Mouse (Mus musculus) MEL (cell line): ENCODE data around the gene Tex10. TPM values are rescaled to one million over a fixed set of nuclear protein-coding genes. Genes with fewer than 3 reads are reported as not detected.

Experiments
- DNase-seq: peaks from one replicate; pipeline ENCODE4 v3.0.0; 2011; ENCODE audit warnings: low read depth, low spot score
- H3K27ac ChIP-seq: 2 replicates; pipeline ENCODE4 v1.5.1; 2012; ENCODE audit warnings: low read depth, mild to moderate bottlenecking, control low read depth, low read length, moderate library complexity; ENCODE audit not compliant: control insufficient read depth
- H3K27me3 ChIP-seq, 2 experiments: fragments of 150-350 bp in 1 of 2; sonication (generic) in 1 of 2; 2 replicates each; pipeline ENCODE4 v1.6.1; 2012; ENCODE audit warnings: low read length in 2 of 2, mild to moderate bottlenecking in 2 of 2, improper control_type of control experiment in 1 of 2, moderate library complexity in 1 of 2; ENCODE audit not compliant: insufficient read depth in 2 of 2, control insufficient read depth in 1 of 2
- H3K36me3 ChIP-seq, 2 experiments: 2 replicates each; pipeline ENCODE4 v1.6.1; 2012 to 2014; ENCODE audit warnings: low read length in 2 of 2, improper control_type of control experiment in 1 of 2, inconsistent platforms in 1 of 2, mild to moderate bottlenecking in 1 of 2; ENCODE audit not compliant: insufficient read depth in 2 of 2, control insufficient read depth in 1 of 2
- H3K4me1 ChIP-seq, 2 experiments: fragments of 150-350 bp in 1 of 2; sonication (generic) in 1 of 2; 2 replicates each; pipeline ENCODE4 v1.6.1; 2012; ENCODE audit warnings: low read length in 2 of 2, improper control_type of control experiment in 1 of 2, mild to moderate bottlenecking in 1 of 2; ENCODE audit not compliant: insufficient read depth in 2 of 2, control insufficient read depth in 1 of 2
- H3K4me3 ChIP-seq, 2 experiments: fragments of 150-350 bp in 1 of 2; sonication (generic) in 1 of 2; 2 replicates each; pipeline ENCODE4 v1.5.1; 2012; ENCODE audit warnings: low read depth in 2 of 2, low read length in 2 of 2, mild to moderate bottlenecking in 2 of 2, moderate library complexity in 2 of 2, control low read depth in 1 of 2, improper control_type of control experiment in 1 of 2; ENCODE audit not compliant: control insufficient read depth in 1 of 2, insufficient read depth in 1 of 2
- H3K79me2 ChIP-seq: 2 replicates; pipeline ENCODE4 v1.6.1; 2012; ENCODE audit warnings: mild to moderate bottlenecking, low read length, moderate library complexity; ENCODE audit not compliant: control insufficient read depth, poor library complexity, insufficient read depth
- H3K9ac ChIP-seq: 2 replicates; pipeline ENCODE4 v1.6.1; 2012; ENCODE audit warnings: low read depth, mild to moderate bottlenecking, control low read depth, low read length, moderate library complexity; ENCODE audit not compliant: control insufficient read depth, poor library complexity, severe bottlenecking
- H3K9me3 ChIP-seq: fragments of 150-350 bp; sonication (generic); replicated peaks from 2 replicates; pipeline ENCODE4 v1.6.1; 2012; ENCODE audit warnings: mild to moderate bottlenecking, low read length, improper control_type of control experiment, moderate library complexity; ENCODE audit not compliant: insufficient read depth
- CHD2 ChIP-seq: IDR thresholded peaks from 2 replicates; pipeline ENCODE4 v1.6.1; 2011; ENCODE audit warnings: low read length, improper control_type of control experiment
- CTCF ChIP-seq, 3 experiments: IDR thresholded peaks in 2 of 3; conservative IDR thresholded peaks in 1 of 3; 2 replicates each; pipeline ENCODE4 v1.5.1; 2011 to 2012; ENCODE audit warnings: low read length in 3 of 3, low read depth in 2 of 3, mild to moderate bottlenecking in 2 of 3, improper control_type of control experiment in 1 of 3, inconsistent platforms in 1 of 3, mixed read lengths in 1 of 3, moderate library complexity in 1 of 3; ENCODE audit not compliant: control insufficient read depth in 1 of 3, insufficient read depth in 1 of 3, poor library complexity in 1 of 3, severe bottlenecking in 1 of 3
- GATA1 ChIP-seq: IDR thresholded peaks from 2 replicates; pipeline ENCODE4 v1.6.1; 2011; ENCODE audit warnings: low read depth, low read length, improper control_type of control experiment
- MAX ChIP-seq: IDR thresholded peaks from 2 replicates; pipeline ENCODE4 v1.6.1; 2011; ENCODE audit warnings: low read length, improper control_type of control experiment
- MEF2A ChIP-seq: IDR thresholded peaks from 2 replicates; pipeline ENCODE4 v1.6.1; 2014; ENCODE audit warnings: low read depth, mild to moderate bottlenecking, inconsistent platforms, low read length, improper control_type of control experiment; ENCODE audit not compliant: poor library complexity, insufficient replicate concordance, severe bottlenecking; ENCODE audit errors: extremely low read depth
- MXI1 ChIP-seq: IDR thresholded peaks from 2 replicates; pipeline ENCODE4 v1.6.1; 2011; ENCODE audit warnings: mild to moderate bottlenecking, low read depth, low read length, improper control_type of control experiment
- MYC ChIP-seq: IDR thresholded peaks from 2 replicates; pipeline ENCODE4 v1.6.1; 2011; ENCODE audit warnings: low read depth, mild to moderate bottlenecking, low read length, improper control_type of control experiment, moderate library complexity
- NELFE ChIP-seq: IDR thresholded peaks from 2 replicates; pipeline ENCODE4 v1.6.1; 2011; ENCODE audit warnings: low read depth, low read length, improper control_type of control experiment
- SMC3 ChIP-seq: IDR thresholded peaks from 2 replicates; pipeline ENCODE4 v1.6.1; 2011; ENCODE audit warnings: low read depth, low read length, improper control_type of control experiment
- TAL1 ChIP-seq: IDR thresholded peaks from 2 replicates; pipeline ENCODE4 v1.6.1; 2012; ENCODE audit warnings: mild to moderate bottlenecking, inconsistent platforms, low read length, moderate library complexity, mixed read lengths
- TBP ChIP-seq: IDR thresholded peaks from 2 replicates; pipeline ENCODE4 v1.8.0; 2011; ENCODE audit warnings: low read depth, low read length, improper control_type of control experiment
- UBTF ChIP-seq: IDR thresholded peaks from 2 replicates; pipeline ENCODE4 v1.6.1; 2012; ENCODE audit warnings: low read depth, mild to moderate bottlenecking, inconsistent platforms, low read length, improper control_type of control experiment, moderate library complexity, borderline replicate concordance; ENCODE audit not compliant: insufficient read depth
- USF2 ChIP-seq, 2 experiments: IDR thresholded peaks; 2 replicates each; pipeline ENCODE4 v1.6.1; 2011 to 2012; ENCODE audit warnings: improper control_type of control experiment in 2 of 2, low read length in 2 of 2, borderline replicate concordance in 1 of 2, inconsistent platforms in 1 of 2, low read depth in 1 of 2, mild to moderate bottlenecking in 1 of 2; ENCODE audit not compliant: insufficient read depth in 1 of 2
- ZKSCAN1 ChIP-seq: IDR thresholded peaks from 2 replicates; pipeline ENCODE4 v1.6.1; 2012; ENCODE audit warnings: low read depth, mild to moderate bottlenecking, inconsistent platforms, low read length, improper control_type of control experiment, moderate library complexity
- polyA plus RNA-seq, 2 experiments: library from polyadenylated mRNA; stranded (reverse) in 1 of 2; unstranded in 1 of 2; fragments of >175 nt in 1 of 2; fragments of >200 nt in 1 of 2; gene quantifications; 2 replicates each; pipeline versions ENCODE4 v1.2.1 to v1.2.4; 2012; ENCODE audit warnings: low replicate concordance in 2 of 2, low read depth in 1 of 2; ENCODE audit not compliant: insufficient read length in 2 of 2, insufficient read depth in 1 of 2, missing spikeins in 1 of 2
- total RNA-seq: library from RNA; depleted of rRNA; stranded (reverse); fragments of 300-350 nt; gene quantifications from 2 replicates; pipeline ENCODE4 v1.2.3, GENCODE M21; 2012

Gene Tex10
- total and polyA plus RNA-seq, 3 experiments: 41.9 to 184 (median 51.6) TPM

GRCm38 (mm10) chr4:48481287-48481686 is 8.0 kb upstream of the Tex10 start:
- H3K4me1 ChIP-seq: no peaks in the 10 kb centered on the region
- DNase-seq: peak; percentile 56
- H3K4me3 ChIP-seq: no peak overlapping the region
- H3K9me3 ChIP-seq: no peaks in the 10 kb centered on the region
- no peaks in the 10 kb centered on the region for H3K36me3 ChIP-seq
- H3K79me2 ChIP-seq: no peaks in the 10 kb centered on the region
- H3K27me3 ChIP-seq: no peaks in the 10 kb centered on the region; a peak in 2 of 4 replicates
- peak; percentile 32 for TF ChIP-seq SMC3
- TF ChIP-seq UBTF: no peak
- 0 out of 2 replicates have a peak, but pooled peaks have one; percentile 13 for TF ChIP-seq TBP
- TF ChIP-seq MEF2A: no peak
- TF ChIP-seq NELFE: no peak
- no peak for TF ChIP-seq TAL1
- TF ChIP-seq CTCF (IDR thresholded peaks at IDR 0.05 in 2 of 3, conservative IDR thresholded peaks at IDR 0.05 in 1 of 3; ENCODE audit: control insufficient read depth in 1 of 3, insufficient read depth in 1 of 3, low read depth in 2 of 3, low read length in 3 of 3, poor library complexity in 1 of 3, severe bottlenecking in 1 of 3): peak; percentile 24 to 46 (median 40); a peak in 5 of 6 replicates
- H3K9ac ChIP-seq: no peak overlapping the region
- H3K27ac ChIP-seq: no peak overlapping the region

- no peaks in the 10 kb centered on the region for H3K9me3 ChIP-seq
- peak overlapping the region; percentile 36 for H3K9ac ChIP-seq
- no peak for DNase-seq
- H3K27ac ChIP-seq: no peak overlapping the region
- peaks cover 13 to 19% of the 10 kb centered on the region in 2 experiments for H3K36me3 ChIP-seq
- H3K4me1 ChIP-seq: peaks cover 5 to 10% of the 10 kb centered on the region in 2 experiments; a peak in 3 of 4 replicates
- H3K27me3 ChIP-seq: no peaks in the 10 kb centered on the region; a peak in 1 of 4 replicates
- H3K4me3 ChIP-seq: peak overlapping the region; percentile 81 to 100
- TF ChIP-seq MAX: no peak
- TF ChIP-seq CHD2: no peak
- peaks cover 31% of the 10 kb centered on the region for H3K79me2 ChIP-seq
Measured at GRCm38 (mm10) chr4:48473651-48474011, 372 bp upstream of the Tex10 start.

- peak overlapping the region; percentile 53 for H3K27ac ChIP-seq
- TF ChIP-seq MYC (0 out of 2 replicates have a peak, but pooled peaks have one; percentile 12), MXI1 (peak; percentile 74), TBP (0 out of 2 replicates have a peak, but pooled peaks have one; percentile 18), USF2 (IDR thresholded peaks at IDR 0.05; ENCODE audit: borderline replicate concordance in 1 of 2, insufficient read depth in 1 of 2, low read depth in 1 of 2, low read length in 2 of 2) (no peak), ZKSCAN1 (no peak), UBTF (no peak), GATA1 (0 out of 2 replicates have a peak, but pooled peaks have one; percentile 27)
- TF ChIP-seq, all 39 proteins: peak for 4
- peak; percentile 58 for DNase-seq
Measured at GRCm38 (mm10) chr4:48472052-48472791, 1.0 kb downstream of the Tex10 start.

More at GRCm38 (mm10) chr4:48472052-48472791, 1.0 kb downstream of the Tex10 start:
- Histone ChIP-seq H3K9ac (peak overlapping the region; percentile 95), H3K79me2 (peaks cover 35% of the 10 kb centered on the region), H3K27me3 (no peaks in the 10 kb centered on the region), H3K36me3 (peaks cover 25 to 27% of the 10 kb centered on the region in 2 experiments), H3K4me3 (peak overlapping the region; percentile 100), H3K9me3 (no peaks in the 10 kb centered on the region), H3K4me1 (peaks cover 5 to 10% of the 10 kb centered on the region in 2 experiments; a peak in 3 of 4 replicates)
